Mouse (Mus musculus) mouse embryonic stem cell (cell line): Measurements from ENCODE around the gene Ap1b1.

ENCODE experiments used
- in situ Hi-C, 2 experiments: fragments of 300-500 bp; cut with MboI; formaldehyde crosslinking; loops; 1 replicate in 1 of 2; 3 replicates in 1 of 2; pipeline ENCODE4 v1.14.3; 2019 to 2020; ENCODE audit warnings: low sequenced_read_pairs in 2 of 2, low pct_unique_long_range_greater_than_20kb in 1 of 2, mixed read lengths in 1 of 2; ENCODE audit not compliant: unreplicated experiment in 1 of 2

Ap1b1 gene

DNA sequence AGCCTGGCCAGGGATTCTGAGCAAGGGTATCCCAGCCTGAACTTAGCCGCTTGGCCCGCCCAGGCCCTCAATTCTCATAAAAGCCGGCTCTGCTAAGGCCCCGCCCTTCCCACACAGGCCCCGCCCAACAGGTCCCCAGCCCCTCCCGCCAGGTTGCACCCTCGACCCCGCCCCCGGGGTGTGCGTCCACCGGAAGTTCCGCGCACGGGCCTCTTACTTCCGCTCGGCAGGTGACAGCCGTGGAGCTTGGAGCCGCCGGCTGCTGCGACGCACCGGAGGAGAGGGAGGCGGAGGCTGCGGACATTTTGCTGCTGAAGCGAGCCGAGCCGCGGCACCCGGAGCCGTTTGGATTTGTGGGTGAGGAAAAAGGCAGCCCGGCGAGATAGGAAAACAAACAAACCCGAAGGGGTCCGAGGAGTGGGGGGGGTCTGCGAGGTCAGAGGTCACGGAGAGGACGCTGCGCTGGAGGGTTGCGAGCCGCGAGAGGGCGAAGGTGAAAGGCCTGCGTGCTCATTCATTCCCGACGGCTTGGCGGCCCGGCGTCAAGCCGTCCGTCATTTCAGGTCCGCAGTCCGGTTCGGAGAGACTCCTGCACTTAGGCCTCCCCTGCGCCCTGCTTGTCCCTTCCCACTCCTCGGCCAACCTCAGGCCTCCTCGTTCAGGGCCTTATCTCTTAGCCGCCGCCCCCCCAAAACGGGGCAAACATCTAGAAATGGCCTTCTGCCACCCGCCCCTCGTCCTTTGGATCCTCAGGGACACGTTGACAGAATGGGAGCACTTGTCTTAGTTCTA is at the start of gene Ap1b1:
Ap1b1 (plus strand) TSS at position 130 of the 792 bp plus-strand sequence.
- in situ Hi-C loops = no loop called here

DNA sequence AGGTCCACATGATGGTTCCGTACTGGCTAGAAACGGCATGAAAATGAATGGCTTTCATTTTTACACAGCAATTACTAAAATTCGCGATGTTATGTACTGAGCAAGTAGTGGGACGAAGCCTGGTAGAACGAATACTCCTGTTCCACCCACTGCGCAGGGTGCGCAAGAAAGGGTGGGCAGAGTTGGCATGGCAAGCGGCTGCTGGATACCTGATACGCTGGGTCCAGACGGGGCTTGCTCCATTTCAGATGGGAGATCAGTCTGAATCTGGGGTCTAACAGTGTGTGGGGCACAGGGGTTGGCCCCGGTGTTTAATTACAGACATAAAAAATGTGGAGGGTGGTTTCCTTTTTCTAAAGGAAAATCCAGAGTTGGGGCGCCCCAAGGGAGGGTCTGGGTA is 40.1 kb upstream of the Ap1b1 start:
- in situ Hi-C loops = no loop called here

DNA sequence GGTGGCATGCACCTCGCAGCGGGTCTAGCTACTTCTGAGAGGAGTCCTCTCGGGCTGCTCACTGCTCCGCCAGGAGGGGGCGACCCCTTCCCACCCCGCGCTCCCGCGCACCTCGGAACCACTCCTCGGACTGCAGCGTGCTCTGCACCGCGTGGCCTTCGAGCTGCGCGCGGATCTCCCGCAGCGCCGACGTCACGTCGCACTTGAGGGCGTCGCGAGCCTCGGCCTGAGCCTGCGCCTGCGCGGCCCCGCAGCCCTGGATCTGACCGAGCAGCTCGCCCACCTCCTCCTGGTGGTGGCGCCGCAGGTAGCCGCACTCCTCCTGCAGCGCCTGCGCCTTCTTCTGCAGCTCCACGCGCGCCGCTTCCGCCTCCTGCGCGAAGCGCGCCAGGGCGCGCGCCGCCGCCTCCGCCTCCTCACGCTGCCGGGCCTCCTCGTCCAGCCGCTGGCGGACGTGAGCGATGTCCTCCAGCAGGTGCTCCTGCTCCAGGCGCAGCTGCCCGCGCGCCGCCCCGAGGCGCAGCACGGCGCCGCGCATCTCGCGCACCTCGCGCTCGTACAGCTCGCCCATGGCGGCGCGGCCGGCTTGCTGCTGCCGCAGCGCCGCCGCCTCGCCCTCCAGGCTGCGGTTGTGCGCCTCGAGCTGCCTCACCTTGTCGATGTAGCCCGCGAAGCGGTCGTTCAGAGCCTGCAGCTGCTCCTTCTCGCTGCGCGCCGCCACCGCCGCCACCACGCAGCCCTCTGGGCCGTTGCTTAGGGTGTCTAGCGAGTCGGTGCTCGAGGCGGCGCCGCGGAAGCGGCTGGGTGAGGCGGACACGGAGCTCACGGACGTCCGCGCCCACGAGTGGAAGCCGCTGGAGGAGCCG is 39.4 kb upstream of the Ap1b1 start:
- in situ Hi-C loops = no loop called here

DNA sequence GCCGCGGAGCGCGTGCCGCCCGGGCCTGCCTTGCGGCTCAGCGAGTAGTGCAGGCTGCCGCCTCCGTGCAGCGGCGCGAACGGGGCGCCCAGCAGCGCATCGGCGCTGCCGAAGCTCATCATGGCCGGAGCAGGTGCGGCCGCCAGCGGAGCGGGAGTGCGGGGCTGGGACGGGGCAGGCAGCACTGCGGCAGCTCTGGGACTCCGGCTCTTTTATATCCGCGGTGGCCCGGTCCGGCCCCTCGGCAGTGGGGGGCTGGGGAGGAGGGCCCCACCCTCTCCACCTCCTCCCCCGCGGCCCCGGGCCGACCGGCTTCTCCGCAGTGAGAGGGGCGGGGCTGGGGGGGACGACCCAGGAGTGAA is 38.8 kb upstream of the Ap1b1 start, which contains the start of gene Nefh:
Nefh (minus strand) TSS at position 252 of the 362 bp plus-strand sequence.
- in situ Hi-C loops = no loop called here

DNA sequence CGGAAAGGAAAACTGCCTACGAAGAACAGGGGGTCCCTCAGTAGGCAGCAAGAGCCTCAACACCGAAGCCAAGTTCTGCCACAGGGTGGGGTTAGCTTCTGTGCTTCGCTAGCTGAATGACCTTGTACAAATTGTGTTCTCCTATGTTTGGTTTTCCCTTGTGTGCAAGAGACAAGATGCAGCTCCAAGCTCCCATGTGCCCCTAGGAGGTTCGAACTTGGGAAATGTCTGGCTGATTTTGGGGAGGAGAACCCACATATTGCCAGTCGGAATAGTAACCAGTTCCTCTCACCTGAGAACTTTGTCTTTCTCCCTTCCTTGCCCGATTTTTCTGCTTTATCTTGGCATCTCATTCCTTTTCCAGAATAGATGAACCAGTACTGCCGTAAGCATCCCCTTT is 37.8 kb upstream of the Ap1b1 start:
- in situ Hi-C loops = no loop called here

DNA sequence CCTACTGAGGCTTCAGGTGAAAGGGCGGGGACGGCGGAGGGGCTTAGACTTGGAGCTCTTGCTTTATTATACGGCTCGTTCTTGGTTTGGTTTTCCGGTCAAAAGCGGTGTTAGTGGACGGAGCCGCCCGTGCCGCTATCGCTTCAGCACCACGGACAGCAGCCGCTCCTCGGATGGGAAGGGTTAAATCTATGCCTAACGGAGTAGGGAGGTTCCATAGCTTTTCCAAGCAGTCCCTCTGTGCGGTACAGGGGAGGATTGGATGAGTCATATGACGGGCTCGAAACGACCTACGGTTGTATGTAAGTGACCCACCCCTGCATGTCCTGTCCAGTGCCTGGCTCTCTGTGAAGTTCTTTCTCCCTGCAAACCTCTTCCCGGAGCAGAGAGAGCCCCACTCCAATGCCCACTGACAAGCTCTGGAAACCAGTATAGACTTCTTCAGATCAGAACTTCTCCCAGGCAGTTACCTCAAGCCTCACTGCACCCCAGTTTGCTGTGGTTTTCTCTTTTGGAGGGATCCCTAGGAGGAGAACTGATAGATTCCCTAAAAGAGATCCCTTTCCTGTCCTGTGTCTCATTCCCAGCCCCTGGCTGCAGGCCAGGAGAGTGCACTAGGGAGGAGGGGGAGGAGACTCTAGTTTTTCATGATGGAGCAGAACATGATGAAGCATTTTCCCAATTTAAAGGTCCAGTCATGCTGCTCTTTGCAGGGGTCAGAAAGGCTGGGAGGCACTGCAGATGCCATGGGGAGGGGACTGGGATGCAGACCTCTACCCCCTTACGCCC is 37.2 kb upstream of the Ap1b1 start:
- in situ Hi-C loops = no loop called here

DNA sequence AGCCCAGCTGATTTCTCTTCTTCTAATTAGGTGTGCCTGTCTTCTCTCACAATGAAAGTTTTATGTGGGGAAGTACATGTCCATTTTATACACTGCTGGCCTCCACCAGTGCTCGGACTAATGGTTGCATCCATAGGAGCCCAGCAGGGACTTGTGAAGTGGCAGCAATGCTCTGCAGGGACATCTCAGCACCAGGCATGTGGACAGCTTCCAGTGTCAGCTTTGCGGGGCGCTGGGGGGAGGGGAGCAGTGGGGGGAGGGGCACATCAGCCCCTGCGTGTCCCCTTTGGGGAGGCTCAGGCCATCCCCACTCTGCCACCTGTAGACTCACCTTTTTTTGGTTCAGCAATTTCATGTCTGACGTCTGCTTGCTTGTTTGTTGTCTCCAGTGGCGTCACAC is 33.2 kb upstream of the Ap1b1 start:
- in situ Hi-C loops = no loop called here

DNA sequence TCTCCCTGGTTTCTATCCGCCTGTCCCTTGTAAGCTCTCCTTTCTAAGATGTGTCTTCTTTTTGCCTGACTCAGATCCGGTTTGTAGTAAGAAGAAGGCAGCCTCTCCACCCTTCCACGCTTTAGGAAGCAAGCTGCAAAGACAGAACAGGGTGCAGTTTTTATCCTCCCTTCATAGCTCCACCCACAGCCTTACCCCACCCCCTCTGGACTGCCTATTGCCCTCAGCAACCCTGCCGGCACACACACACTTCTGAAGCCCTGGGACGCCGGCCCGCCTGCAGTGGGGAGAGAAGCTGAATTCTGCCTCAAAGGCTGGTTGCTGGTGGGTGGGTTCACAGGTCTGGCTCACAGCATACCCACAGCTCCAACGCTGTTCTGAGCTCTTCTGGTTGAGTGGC is 32.7 kb upstream of the Ap1b1 start:
- in situ Hi-C loops = no loop called here

DNA sequence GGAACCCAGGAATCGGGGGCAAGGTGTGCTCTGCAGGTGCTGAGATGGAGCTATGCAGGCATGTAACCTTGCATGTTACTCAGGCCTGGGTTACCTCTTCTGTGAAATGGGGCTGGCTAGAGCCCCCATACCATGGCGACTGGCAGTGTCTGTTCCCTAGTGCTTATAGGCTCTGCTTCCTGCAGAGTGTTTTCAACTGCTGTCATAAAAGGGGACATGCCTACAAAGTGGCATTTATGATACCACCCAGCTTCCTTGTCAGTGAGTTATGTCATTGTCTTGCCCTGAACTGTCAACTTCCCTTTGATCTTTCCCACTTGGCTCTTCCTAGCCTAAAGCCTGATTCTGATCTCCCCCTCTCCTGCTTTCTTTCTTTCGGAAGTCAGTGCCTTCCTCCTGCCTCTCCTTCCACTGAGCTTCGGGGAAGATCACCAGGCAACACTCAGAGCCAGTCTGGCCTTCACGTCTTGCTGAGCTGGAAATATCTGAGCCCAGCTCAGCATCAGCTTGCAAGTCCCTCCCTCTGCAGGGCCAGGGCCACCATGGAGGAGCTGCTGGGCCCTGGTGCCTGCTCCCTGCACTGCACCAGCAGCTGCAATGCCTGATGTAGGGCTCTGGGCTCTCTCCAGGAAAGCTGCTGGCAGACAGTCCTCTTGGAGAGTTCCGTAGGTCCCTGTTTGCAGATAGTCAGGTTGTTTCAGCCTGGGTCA is 23.4 kb upstream of the Ap1b1 start:
- in situ Hi-C loops = loop anchor here in 1 of 2 experiments (5.0 kb wide), 1 partner anchor 46 kb away; no protein-coding TSS in a partner anchor

DNA sequence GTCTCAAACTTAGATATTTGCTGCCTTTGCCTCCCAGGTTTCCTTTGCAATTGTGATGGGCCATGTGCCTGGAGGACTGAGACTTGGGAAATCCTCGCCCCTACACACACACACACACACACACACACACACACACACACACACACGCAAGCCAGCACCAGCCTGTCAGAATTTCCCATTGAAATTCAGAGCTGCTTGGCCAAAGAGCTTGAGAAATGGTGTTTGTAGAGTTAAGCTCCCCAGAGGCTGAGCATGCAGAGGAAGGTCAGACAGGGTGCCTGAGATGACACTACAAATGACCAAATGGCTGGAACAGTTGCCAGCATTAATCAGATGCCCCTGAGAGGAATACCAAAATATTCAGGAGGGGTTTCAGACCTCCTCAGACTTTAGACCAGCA is 20.3 kb upstream of the Ap1b1 start:
- in situ Hi-C loops = no loop called here

DNA sequence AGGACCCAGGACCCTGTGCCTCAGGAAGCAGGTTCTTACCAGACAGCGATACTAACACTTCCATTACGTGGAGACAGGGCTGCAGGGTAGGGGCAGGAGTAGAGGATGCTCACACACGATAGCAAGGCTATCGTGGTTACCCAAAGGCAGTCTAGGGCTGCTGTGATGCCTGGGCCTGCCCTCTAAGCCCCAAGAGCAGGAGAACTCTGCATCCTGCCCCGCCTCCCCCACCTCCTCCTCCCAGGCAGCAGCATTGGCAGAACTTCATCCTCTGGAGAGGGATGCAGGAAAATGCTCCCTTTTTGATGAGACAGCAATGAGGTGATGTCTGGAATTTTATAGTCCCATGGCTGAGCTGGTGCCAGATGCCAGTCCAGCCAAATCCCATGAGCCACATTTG is 19.7 kb upstream of the Ap1b1 start:
- in situ Hi-C loops = no loop called here

DNA sequence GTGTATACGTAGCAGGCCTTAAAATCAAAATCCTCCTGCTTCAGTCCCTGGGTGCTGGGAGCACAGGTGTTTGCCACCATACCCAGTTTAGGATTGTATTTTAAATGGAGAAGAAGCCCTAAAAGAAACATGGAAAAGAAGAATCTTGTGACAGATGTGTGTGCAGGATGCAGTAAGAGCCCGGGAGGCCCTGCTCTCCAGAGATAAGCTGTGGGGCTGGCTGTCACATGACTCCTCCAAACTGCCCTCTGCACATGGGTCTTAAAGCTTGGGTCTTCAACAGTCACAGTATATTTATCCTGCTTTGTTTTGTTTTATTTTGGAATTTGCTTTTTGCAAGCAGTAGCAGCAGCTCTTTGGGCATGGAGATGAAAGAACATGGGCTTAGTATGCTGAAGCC is 19.1 kb upstream of the Ap1b1 start:
- in situ Hi-C loops = no loop called here

DNA sequence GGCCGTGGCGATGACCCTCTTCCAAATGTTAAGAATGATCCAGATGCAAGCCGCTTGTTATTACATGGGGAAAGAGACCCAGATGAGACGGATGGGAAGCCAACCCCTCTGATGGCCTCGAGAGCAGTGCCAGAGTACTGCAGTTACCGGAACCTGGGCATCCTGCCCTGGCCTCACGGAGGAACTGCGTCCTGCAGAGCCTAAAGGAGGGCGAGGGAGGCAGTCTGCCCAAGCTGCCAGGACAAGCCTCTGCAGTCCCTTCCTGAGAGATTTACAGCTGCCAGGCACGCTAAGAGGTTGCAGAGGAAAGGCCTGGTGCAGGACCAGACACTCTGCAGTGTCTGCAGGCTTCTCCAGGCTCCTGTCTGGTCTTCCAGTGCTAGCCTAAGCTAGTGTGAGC is 18.2 kb upstream of the Ap1b1 start:
- in situ Hi-C loops = no loop called here

DNA sequence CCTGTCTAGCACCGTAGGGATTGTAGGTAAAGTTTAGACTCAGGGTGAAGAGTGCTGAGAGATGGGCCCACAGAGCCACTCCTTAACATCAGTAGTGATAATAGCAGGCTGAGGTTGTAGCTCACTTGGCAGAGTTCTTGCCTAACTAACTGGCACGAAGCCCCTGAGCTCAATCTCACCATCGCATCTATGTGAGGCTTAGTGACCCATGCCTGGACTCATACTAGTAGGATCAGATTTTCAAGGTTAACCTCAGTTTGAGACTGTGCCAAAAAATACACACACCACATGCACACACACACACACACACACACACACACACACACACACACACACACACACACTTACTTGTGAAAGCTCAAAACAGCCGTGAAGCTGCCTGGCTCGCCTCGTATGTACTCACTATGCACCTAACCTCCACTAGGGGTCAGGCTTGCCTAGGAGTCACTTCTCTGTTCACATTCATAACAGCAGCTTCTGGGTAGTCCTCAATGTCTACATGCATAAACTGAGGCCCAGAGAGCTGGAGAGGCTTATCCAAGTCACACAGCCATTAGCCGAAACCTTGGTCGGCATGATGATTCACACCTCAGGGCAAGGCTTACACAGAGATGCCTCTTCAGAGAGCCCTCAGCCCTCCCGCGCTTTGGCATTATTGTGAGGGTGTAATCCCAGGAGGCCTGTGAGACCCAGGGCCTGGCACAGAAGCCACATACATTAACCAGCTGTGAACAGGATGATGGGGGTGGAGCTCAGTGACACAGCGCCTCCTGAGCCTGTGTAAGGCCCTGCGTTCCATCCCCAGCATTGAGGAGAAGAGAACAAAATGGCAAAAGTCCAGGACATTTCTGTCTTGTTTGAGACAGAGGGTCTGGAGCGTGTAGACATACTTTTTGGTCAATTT is 13.4 kb upstream of the Ap1b1 start:
- in situ Hi-C loops = no loop called here

DNA sequence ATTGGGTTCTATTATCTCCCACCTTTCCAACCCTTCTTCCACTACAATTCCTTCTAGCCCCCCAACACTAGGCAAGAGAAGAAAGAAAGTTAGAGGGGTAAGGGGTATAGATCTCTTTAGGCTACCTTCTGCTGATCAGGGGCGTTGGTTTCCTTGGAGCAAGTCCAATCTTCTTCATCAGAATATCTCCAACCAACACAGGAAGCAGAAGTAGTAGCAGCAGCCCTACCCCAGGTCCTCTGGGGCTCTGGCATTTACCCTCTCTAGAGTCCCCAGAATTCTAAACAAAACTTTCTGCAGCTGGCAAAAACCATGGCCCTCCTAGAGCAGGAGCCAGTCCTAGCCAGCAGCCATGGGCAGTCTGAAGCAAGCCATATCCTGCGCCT is 12.8 kb upstream of the Ap1b1 start:
- in situ Hi-C loops = no loop called here

DNA sequence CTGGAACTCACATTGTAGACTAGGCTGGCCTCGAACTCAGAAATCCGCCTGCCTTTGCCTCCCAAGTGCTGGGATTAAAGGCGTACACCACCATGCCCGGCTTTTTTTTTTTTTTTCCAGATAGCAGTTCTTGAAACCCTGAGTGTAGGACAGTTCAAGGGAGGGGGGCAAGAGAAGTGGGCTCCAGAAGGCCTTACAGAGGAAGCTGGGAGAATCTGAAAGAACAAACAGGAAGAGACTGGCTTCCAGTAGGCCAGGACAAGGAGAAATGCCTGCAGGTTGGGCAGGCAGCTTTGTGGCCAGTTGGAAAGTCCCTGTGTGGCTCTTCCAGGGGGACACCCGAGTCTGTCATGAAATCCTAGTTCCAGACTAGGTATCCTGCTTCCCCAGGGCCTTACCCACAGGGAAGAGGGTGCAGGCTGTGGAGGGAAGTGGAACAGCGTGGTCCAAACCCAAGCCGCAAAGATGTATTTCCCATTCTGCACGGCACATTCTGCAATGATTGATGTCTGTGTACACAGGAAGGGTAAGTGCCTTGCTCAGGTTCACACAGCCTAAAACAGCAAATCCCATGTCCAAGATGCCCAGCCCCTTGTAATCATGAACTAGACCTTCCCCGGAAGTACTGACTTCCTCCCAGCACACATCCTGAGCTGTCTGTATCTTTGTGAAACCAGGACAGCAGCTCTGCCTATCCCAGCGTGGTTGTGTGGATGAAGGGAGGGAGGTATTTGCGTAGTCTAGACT is 12.1 kb upstream of the Ap1b1 start:
- in situ Hi-C loops = no loop called here

DNA sequence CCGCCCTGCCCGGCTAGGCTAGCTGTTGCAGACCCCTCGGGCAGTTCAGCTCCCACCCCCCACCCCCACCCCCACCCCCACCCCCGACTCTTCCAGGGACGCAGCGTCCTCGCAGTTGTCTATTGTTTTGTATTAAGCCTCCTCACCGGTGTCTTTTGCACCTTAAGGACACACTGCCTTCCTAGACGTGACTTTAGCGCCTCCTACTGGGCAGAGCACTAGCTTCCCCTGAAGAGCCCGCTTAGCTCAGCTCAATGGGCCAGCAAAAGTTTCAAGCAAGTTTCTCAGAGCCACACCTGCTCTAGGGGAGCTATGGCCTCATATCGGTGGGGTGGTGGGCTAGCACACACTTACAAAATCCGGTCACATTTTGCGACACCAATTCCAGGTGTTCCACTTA is 11.0 kb upstream of the Ap1b1 start:
- in situ Hi-C loops = no loop called here
